Mouse (Mus musculus): Measurements from ENCODE around the gene Fbxo11. TPM values are rescaled to one million over a fixed set of nuclear protein-coding genes. Genes with fewer than 3 reads are reported as not detected.

Gene Fbxo11
- polyA plus RNA-seq, 1 experiment from 2014 or later, result 33.0 TPM

DNA sequence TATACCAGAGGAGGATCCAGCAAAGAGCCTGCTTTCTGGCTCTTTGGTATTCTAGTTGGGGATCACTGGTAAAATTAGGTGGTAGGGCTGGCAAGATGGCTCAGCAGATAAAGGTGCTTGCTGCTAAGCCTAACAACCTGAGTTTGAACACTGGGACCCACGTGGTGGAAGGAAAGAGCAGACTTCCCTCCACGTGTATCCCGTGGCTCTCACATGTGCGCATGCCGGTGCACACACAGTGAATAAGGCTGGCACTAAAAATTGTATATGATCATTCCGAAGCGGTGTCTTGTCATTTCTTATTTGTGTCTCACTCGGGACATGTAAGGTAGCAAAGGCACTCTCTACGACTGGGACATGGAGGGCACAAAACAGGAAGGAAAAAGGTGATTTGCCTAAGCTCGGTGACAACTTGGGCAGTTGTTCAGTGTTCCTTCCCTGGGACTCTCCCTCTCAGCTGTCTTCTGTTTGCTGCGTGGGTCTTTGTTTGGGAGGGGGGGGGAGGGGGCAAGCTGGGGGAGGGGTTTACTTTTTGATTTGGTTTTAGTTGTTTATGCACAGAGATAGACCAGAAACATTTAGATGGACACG is 31.8 kb upstream of the Fbxo11 start:
- no peaks in the 10 kb centered on the region for H3K27me3 ChIP-seq
- H3K9me3 ChIP-seq, result no peaks in the 10 kb centered on the region
- WGBS, result 88% methylated on average over 12 of the region's 12 CpGs
- H3K27ac ChIP-seq (replicated peaks), result no peak overlapping the region
- H3K9ac ChIP-seq (replicated peaks), result no peak overlapping the region
- H3K4me3 ChIP-seq, result no peak overlapping the region
- H3K4me2 ChIP-seq (replicated peaks), result no peak overlapping the region
- no peaks in the 10 kb centered on the region for H3K4me1 ChIP-seq
- H3K36me3 ChIP-seq, result no peaks in the 10 kb centered on the region
- no peak for ATAC-seq (ENCODE audit: low FRiP score, low read depth)

DNA sequence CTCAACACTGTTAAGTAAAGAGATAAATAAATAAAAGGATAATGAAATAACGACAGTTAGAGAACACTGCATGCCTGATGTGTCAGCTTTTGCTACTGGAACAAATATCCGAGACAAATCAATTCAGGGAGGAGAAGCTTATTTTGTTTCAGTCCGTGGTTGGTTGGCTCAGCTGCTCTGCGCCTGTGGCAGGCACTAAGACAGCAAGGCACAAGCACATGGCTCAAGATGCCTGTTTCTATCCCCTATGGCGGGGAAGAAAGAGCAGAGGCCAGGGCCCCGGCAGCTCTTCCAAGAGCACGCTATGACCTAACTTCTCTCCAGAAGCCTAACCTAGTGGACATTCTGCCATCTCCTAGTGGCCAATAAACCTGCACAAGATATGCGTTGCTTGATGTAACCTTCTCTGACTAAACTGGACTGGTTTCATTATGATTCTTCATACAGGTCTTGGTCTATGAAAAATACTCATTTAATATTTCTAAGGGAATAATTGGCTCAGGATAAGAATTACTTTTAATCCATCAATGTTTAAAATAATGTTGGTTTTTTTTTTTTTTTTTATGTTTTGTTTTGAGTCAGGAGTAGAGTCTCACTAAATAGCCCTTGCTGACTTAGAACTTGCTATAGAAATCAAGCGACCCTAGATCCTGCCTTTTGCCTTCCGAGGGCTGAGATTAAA is 30.6 kb upstream of the Fbxo11 start:
- Histone ChIP-seq H3K27ac (replicated peaks) (0 out of 2 replicates have a peak overlapping the region, but pooled peaks have one; percentile 46), H3K4me2 (replicated peaks) (no peak overlapping the region), H3K9me3 (no peaks in the 10 kb centered on the region), H3K9ac (replicated peaks) (no peak overlapping the region), H3K4me1 (no peaks in the 10 kb centered on the region), H3K4me3 (no peak overlapping the region), H3K27me3 (no peaks in the 10 kb centered on the region), H3K36me3 (no peaks in the 10 kb centered on the region)
- ATAC-seq (ENCODE audit: low FRiP score, low read depth), result peak; percentile 82; the same call in 1 of the 2 replicates
- WGBS, result 57% methylated on average over 10 of the region's 10 CpGs

DNA sequence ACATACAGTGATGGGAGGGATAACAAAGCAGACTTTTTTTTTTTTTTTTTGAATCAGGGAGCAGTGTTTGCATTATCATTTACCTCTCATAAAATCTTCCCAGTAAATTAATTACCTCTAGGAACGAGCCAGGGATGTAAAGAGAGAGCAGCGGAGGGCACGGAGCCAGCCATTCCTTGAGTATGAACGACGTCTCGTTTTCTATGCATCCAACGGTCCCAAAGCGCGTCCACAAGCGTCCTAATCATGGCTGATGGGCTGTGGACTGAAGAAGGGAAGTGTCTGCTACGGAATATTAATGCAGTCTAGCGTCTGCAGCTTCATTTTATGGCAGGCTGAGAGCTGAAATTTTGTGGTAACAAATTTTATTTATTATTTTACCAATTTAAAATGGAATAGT is 29.2 kb upstream of the Fbxo11 start:
- H3K9me3 ChIP-seq, result no peaks in the 10 kb centered on the region
- H3K4me2 ChIP-seq (replicated peaks), result no peak overlapping the region
- H3K36me3 ChIP-seq, result no peaks in the 10 kb centered on the region
- H3K9ac ChIP-seq (replicated peaks), result no peak overlapping the region
- no peak overlapping the region for H3K27ac ChIP-seq (replicated peaks)
- no peak overlapping the region for H3K4me3 ChIP-seq
- H3K4me1 ChIP-seq, result no peaks in the 10 kb centered on the region
- no peak for ATAC-seq (ENCODE audit: low FRiP score, low read depth)
- H3K27me3 ChIP-seq, result no peaks in the 10 kb centered on the region
- WGBS, result 75% methylated on average over 12 of the region's 12 CpGs

DNA sequence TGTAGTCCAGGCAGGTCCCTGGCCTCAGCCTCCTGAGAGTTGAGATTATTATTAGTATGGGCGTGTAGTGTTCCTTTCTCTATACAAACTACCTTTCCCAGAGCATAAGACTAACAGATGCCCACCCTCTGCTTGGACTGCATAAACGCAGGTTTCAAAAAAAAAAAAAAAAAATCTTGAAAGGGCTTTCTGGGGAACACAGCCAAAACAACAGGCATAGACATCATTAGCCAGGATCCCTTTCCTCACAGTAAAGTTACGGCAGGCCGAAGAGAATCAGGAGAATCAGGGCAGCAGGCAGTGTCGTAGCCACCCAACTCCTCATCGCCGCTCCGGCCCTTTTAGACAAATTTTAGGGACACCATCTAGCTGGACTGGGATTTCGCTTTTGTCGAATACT is 28.7 kb upstream of the Fbxo11 start:
- Histone ChIP-seq H3K27me3 (no peaks in the 10 kb centered on the region), H3K4me3 (no peak overlapping the region), H3K9ac (replicated peaks) (no peak overlapping the region), H3K9me3 (no peaks in the 10 kb centered on the region), H3K36me3 (no peaks in the 10 kb centered on the region), H3K27ac (replicated peaks) (no peak overlapping the region), H3K4me2 (replicated peaks) (no peak overlapping the region), H3K4me1 (no peaks in the 10 kb centered on the region)
- ATAC-seq (ENCODE audit: low FRiP score, low read depth), result no peak
- WGBS, result 87% methylated on average over 10 of the region's 10 CpGs

DNA sequence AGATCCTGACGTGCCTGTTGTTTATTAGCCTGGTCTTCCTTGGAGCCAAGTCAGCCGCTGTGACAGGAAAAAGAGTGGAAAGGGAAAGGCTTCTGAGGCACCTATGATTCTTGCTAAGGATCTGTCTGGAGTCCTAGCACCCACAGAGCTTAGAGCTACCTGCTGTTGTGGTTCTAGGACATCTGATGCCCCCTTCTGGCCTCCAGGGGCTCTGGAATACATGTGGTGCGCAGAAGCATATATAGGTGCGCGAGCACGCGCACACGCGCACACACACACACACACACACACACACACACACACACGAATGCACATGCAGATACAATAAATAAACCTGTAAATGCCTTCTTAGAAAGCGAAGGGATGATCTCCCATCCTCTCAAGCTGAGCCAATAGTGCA is 20.9 kb upstream of the Fbxo11 start:
- Histone ChIP-seq H3K4me2 (replicated peaks) (no peak overlapping the region), H3K9ac (replicated peaks) (no peak overlapping the region)

DNA sequence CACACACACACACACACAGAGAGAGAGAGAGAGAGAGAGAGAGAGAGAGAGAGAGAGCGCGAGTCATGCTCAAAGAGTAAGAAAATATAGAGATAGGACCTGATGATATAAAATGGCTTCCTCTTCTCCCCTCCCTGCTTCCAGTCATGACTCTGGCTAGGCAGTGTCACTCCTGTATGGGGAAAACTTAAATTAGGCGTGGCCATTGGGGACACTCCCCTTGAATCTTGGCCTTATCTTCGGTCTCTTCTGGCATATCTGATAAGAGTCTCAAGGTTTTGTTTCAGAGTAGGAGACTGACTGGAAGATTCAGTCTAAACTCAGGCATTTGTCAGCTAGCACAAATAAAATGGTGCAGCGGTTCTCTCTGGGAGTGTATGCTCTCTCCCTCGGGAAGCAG is 16.4 kb upstream of the Fbxo11 start:
- no peaks in the 10 kb centered on the region for H3K27me3 ChIP-seq
- ATAC-seq (ENCODE audit: low FRiP score, low read depth), result no peak
- no peak overlapping the region for H3K4me3 ChIP-seq
- no peaks in the 10 kb centered on the region for H3K9me3 ChIP-seq
- no peak overlapping the region for H3K9ac ChIP-seq (replicated peaks)
- no peak overlapping the region for H3K27ac ChIP-seq (replicated peaks)
- H3K4me1 ChIP-seq, result no peaks in the 10 kb centered on the region
- no peaks in the 10 kb centered on the region for H3K36me3 ChIP-seq
- H3K4me2 ChIP-seq (replicated peaks), result no peak overlapping the region
- 88% methylated on average over 6 of the region's 6 CpGs for WGBS

More for the DNA sequence above, 20.9 kb upstream of the Fbxo11 start:
- H3K9me3 ChIP-seq, result no peaks in the 10 kb centered on the region
- H3K36me3 ChIP-seq, result no peaks in the 10 kb centered on the region
- 94% methylated on average over 11 of the region's 11 CpGs for WGBS
- H3K27me3 ChIP-seq, result no peaks in the 10 kb centered on the region
- H3K27ac ChIP-seq (replicated peaks), result no peak overlapping the region
- no peak for ATAC-seq (ENCODE audit: low FRiP score, low read depth)
- H3K4me1 ChIP-seq, result no peaks in the 10 kb centered on the region
- H3K4me3 ChIP-seq, result no peak overlapping the region

DNA sequence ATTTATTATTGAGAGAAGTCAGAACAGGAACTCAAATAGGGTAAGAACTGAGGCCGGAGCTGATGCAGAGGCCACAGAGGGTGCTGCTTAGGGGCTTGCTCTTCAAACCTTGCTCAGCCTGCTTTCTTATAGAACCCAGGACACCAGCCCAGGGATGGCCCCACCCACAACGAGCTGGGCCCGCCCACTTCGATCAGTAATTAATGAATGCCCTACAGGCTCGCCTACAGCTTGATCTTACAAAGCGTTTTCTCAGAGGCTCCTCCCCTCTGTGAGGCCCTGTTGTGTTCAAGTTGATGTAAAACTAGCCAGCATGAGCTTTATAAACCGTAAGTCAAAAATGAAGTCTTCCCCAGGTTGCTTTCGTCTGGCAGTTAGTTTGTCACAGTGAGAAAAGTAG is 14.7 kb upstream of the Fbxo11 start:
- Histone ChIP-seq H3K36me3 (no peaks in the 10 kb centered on the region), H3K4me3 (no peak overlapping the region), H3K4me1 (no peaks in the 10 kb centered on the region), H3K4me2 (replicated peaks) (no peak overlapping the region), H3K9ac (replicated peaks) (no peak overlapping the region), H3K27me3 (no peaks in the 10 kb centered on the region), H3K27ac (replicated peaks) (no peak overlapping the region), H3K9me3 (no peaks in the 10 kb centered on the region)
- ATAC-seq (ENCODE audit: low FRiP score, low read depth), result no peak
- WGBS, result 93% methylated on average over 8 of the region's 8 CpGs

DNA sequence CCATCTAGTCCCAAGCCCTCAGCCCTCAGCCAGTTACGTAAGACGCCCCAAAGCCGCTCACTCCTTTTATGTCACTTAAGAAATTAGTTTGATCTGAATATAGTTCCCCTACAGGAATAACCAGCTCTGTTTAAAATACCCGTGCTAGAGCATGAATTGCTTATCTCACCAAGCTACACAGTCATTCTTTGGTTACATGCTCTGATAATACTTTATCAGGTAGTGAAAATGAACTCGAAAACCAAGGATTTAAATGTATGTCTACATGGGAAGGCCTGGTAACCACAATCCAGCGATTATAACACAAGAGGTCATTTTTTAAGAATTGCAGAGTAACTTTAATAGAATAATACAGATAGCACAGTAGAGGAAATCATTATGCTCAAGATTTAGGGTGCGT is 7.0 kb upstream of the Fbxo11 start:
- Histone ChIP-seq H3K9ac (replicated peaks) (no peak overlapping the region), H3K9me3 (no peaks in the 10 kb centered on the region), H3K4me1 (no peaks in the 10 kb centered on the region; the same call in 1 of the 2 replicates), H3K4me3 (no peak overlapping the region), H3K27ac (replicated peaks) (no peak overlapping the region), H3K27me3 (no peaks in the 10 kb centered on the region), H3K36me3 (no peaks in the 10 kb centered on the region), H3K4me2 (replicated peaks) (no peak overlapping the region)
- WGBS, result 91% methylated on average over 7 of the region's 7 CpGs
- no peak for ATAC-seq (ENCODE audit: low FRiP score, low read depth)

DNA sequence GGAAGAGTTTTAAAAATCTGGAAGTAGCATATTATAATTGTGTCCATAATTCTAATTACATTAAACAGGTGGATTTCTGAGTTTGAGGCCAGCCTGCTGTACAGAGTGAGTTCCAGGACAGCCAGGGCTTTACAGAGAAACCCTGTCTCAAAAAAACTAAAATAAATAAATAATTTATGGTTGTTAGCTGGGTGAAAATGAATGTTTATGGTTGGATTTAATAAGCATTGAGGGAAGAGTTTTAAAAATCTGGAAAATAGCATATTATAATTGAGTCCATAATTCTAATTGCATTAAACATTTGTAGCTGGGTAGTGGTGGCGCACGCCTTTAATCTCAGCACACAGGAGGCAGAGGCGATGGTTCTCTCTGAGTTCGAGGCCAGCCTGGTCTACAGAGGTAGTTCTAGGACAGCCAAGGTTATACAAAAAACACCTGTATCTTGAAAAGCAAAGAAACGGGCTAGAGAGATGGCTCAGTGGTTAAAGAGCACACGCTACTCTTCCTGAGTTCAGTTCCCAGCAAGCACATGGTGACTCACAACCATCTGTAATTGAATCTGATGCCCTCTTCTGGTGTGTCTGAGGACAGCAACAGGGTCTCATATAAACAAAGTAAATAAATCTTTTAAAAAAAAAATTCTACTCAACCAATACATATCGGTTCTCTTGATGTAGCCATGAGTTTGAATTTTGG is 3.1 kb upstream of the Fbxo11 start:
- Histone ChIP-seq H3K27me3 (no peaks in the 10 kb centered on the region), H3K27ac (replicated peaks) (no peak overlapping the region), H3K4me1 (peaks cover 5% of the 10 kb centered on the region), H3K4me2 (replicated peaks) (no peak overlapping the region), H3K9ac (replicated peaks) (no peak overlapping the region), H3K9me3 (no peaks in the 10 kb centered on the region), H3K36me3 (no peaks in the 10 kb centered on the region), H3K4me3 (no peak overlapping the region)
- ATAC-seq (ENCODE audit: low FRiP score, low read depth), result no peak
- 96% methylated on average over 7 of the region's 7 CpGs for WGBS

DNA sequence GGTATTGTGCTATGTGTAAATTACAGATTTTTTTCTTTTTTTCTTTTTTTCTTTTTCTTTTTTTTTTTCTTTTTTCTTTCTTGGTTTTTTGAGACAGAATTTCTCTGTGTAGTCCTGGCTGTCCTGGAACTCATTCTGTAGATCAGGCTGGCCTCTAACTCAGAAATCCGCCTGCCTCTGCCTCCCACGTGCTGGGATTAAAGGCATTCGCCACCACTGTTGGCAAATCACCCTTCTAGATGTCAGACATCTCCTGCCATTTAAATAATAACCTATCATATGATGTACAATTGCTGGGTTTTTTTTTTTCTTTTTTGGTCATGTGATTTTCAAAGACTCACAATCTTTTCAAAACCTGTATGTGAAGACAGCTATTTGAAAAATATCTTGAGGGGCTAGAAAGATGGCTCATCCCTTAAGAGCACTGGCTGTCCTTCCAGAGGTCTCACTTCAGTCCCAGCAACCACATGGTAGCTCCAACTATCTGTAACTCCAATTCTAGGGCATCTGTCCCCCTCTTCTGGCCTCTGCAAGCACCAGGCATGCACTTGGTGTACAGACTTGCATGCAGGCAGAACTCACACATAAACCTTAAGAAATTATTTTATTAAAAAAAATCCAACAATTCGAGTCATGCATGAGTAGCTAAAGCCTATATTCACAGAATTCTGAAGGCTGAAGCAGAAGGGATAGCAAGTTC is 2.3 kb upstream of the Fbxo11 start:
- H3K9me3 ChIP-seq, result no peaks in the 10 kb centered on the region
- peak overlapping the region; percentile 99; the same call in 1 of the 2 replicates for H3K4me3 ChIP-seq
- H3K4me2 ChIP-seq (replicated peaks), result peak overlapping the region; percentile 55; the same call in 1 of the 2 replicates
- no peak overlapping the region for H3K9ac ChIP-seq (replicated peaks)
- H3K4me1 ChIP-seq, result peaks cover 11% of the 10 kb centered on the region
- H3K27me3 ChIP-seq, result no peaks in the 10 kb centered on the region
- H3K36me3 ChIP-seq, result no peaks in the 10 kb centered on the region
- ATAC-seq (ENCODE audit: low FRiP score, low read depth), result no peak
- WGBS, result 76% methylated on average over 4 of the region's 4 CpGs
- no peak overlapping the region for H3K27ac ChIP-seq (replicated peaks)

DNA sequence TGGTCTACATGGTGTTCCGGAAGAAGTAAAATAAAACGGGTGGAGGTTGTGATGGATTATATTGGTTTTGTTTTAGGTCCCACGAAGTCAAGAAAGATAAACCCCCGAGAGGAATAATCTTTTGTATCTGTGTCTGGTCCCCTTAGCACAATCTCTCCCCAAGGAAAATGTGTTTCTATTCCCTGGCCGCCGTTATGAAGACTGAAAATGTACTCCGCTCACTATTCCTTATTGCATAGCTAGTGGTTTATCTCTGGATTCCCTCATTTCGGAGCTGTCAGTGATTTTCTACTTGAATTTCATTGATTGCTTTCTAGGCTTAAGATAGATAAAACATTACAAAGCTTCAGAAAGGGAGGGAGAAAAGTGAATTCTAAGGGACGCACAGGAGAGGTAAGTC is 1.7 kb upstream of the Fbxo11 start:
- Histone ChIP-seq H3K4me3 (peak overlapping the region; percentile 99), H3K4me2 (replicated peaks) (peak overlapping the region; percentile 55), H3K9me3 (no peaks in the 10 kb centered on the region), H3K27me3 (no peaks in the 10 kb centered on the region), H3K36me3 (no peaks in the 10 kb centered on the region), H3K9ac (replicated peaks) (peak overlapping the region; percentile 40), H3K4me1 (peaks cover 11% of the 10 kb centered on the region), H3K27ac (replicated peaks) (peak overlapping the region; percentile 100)
- ATAC-seq (ENCODE audit: low FRiP score, low read depth), result no peak
- 16% methylated on average over 9 of the region's 9 CpGs for whole genome bisulfite sequencing
